Mouse (Mus musculus): ENCODE measurements around the gene 4921507P07Rik.
A peak's percentile ranks its signal among the peaks of the same experiment; 100 is the strongest.
"Not testable (repeated sequence)": the region's sequence is repeated elsewhere in the genome, so short reads cannot be mapped to it uniquely, and the experiment has no call there.

Gene 4921507P07Rik

DNA sequence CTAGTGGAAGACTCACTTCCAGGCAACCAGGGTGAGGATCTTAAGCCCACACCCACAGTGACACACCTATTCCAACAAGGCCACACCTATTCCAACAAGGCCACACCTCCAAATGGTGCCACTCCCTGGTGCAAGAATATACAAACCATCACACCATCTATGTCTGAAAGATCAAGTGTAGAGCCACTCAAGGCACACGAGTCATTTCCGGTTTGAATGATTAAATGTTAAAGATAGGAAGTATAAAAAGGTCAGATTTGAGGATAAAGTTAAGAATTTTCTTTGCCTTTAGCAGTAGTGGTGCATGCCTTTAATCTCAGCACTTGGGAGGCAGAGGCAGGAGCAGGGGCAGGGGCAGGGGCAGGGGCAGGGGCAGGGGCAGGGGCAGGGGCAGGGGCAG is 42.2 kb downstream of the 4921507P07Rik start:
- not testable (repeated sequence) for DNase-seq

DNA sequence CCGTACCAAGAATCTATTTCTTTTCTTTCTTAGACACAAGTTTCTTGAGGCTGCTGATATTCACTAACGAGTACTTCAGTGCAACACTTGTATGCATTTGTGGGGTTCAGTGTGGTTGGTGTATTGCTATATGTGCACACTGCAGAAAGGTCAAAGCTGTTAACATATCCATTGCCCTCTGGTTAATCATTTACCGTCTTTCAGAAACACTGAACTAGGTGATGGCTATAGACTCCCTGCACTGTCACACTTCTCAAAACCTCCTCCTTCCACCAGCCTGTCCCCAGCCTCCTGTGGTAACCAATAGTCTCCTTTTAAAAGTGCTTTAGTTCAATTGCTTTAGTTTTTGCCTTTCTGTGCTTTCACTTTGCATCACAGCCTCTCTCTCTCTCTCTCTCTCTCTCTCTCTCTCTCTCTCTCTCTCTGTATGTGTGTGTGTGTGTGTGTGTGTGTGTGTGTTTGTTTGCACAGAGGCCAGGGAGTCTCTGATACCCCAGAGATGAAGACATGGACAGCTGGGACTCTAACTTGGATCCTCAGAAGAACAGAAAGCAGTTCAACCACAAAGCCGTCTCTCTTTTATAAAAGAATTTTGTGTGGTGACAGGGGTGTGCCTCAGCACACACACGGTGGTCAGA is 43.4 kb downstream of the 4921507P07Rik start:
- DNase-seq: no peak

DNA sequence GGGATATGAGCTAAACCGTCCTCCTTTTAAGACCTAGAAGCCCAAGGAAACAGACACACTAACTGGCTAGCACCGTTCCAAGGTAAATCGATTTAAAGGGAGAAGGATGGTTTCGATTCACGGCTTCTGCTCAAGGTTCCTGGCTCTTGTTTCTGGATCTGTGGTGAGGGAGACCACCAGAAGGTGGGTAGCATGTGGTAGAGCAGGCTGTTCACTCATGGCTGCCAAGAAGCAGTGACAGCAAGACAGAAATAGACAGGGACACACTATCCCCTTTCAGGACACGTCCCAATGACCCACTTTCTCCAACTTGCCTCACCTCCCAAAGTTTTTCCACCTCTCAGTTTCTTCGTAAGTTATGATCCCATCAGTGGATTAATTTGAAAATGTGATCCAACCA is 46.6 kb downstream of the 4921507P07Rik start:
- DNase-seq: peak in 1 of 2 experiments; percentile 19

DNA sequence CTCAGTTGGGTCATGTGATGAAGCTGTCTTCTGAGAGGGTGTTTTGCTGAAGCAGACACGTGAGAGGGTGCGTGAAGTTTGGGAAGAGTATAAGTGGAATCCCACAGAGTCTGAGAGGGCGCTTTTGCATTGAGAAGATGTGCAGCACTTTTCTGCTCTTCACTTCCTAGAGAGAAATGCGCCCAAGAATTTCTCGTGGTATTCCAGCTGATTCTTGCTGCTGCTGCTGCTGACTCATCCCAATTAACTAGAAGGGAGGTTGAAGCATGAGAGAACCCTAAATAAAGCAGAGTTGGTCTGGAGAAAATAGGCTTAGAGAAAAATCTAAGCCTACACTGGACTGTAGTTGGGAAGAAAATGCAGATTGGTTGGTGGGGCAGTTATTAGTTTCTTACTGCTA is 47.4 kb downstream of the 4921507P07Rik start:
- no peak for DNase-seq

DNA sequence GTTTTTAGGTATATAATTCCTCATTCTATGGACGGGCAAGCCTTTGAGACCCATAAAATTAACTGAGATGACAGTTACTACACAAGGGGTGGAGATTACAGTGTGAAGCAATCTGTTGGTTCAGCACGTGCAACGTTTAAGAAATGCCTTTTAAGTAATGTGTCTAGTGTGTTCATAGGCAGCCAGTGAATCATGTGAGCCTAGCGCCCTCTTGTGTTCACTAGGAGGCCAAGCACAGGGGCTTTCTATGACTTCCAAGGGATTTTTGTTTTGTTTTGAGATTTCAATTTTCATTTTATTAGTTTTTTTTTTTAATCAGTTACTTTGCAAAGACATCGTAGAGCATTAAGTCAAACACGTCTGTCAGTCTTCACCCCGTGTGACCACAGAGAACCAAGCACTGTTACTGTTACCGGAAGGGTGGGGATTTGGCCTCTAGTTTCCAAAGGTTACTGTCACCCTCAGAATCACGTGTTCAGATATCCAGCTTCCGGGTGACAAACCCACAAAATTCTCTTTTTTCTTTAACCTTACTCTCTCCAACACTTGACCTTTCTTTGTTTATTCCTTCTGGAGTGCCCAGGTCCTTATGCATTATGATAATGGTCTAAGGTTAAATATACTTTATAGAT is 50.9 kb downstream of the 4921507P07Rik start:
- peak in 1 of 2 experiments; percentile 44 for DNase-seq

DNA sequence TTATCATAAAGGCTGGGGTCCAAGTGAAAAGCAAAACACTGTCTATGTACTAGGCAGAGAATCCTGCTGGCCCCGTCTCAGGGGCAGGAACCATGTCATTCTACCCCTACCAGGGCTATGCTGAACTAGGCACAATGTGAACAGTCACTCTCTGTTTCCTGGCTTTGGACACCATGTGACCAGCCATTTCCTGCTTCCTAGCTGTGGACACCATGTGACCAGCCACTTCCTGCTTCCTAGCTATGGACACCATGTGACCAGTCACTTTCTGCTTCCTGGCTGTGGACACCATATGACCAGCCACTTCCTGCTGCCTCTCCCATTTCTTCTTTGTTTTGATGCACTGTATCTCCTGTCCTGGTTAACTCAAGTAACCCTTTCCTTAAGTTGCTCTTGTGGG is 53.9 kb downstream of the 4921507P07Rik start:
- DNase-seq: no peak

DNA sequence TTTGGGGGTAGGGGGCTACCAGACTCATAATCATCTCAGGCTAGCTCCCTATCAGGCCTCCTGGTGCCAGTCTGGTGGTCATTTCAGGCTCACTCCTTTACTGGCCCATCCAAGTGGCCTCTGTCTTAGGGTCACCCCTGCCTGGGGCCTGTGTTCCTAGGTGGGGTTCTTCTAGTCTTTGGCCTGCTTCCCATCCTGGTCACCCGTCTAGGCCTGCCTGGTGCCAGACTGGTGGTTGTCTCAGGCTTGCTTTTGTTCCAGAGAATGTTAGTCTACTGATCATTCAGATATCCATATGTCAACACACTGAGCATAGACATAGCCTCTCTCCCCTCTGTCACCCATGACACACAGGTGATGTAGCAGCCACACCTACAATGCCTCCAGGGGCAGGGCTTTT is 56.8 kb downstream of the 4921507P07Rik start:
- no peak for DNase-seq

DNA sequence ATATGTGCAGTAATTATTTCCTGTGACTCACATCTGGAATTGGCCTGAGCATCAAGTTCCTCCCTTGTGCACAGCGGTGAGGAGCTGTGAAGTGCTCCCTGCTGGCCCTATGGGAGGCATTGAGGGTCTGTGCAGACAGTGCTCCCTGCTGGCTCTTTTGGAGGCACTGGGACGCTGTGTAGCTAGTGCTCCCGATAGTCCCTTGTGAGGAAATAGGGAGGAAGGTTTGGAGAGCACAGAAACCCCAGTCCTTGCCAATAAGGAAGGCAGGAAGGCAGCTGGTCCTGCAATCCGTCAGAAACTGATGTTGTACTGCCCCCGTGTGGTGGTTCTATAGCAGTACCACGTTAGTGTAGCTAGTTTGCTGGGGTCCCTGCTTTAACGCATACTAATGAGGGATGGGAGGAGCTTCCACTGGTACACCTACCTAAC is 60.0 kb downstream of the 4921507P07Rik start:
- DNase-seq: peak; percentile 76 to 89

DNA sequence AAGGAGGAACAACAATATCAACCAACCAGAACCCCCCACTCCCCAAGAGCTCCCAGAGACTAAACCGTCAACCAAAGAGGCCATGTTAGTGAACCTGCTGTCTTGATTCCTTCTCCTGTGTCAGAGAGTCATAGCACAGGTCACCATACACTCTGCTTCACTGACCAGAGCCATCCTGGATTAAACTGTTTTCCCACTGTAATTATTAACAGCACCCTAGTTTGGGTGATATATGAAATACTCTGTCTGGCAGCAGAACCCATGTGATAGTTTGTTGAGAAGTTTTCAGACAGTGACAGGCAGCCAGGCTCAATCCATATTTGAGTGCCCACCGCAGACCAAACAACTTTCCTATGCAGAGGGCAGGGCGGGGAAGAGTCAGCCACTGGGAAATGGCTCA is 61.1 kb downstream of the 4921507P07Rik start:
- DNase-seq: no peak

DNA sequence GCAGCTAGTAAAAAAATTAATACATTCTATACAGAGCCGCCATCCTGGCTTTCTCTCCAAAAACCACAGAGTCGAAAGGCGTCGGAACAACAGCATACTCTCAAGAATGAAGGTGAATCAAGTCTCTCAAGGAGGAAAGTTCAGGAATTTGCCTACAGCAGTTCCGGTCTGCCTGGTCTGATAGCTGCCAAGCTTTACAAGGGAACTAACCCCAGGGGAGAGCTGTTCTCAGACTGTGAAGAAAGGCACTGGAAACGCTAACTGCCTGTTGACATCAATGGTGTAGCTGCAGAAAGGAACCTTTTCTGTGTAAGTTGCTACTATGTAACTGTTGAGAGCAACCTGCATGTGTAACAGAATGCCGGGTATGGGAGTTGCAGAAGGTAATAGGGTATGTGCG is 64.5 kb downstream of the 4921507P07Rik start:
- DNase-seq: no peak

DNA sequence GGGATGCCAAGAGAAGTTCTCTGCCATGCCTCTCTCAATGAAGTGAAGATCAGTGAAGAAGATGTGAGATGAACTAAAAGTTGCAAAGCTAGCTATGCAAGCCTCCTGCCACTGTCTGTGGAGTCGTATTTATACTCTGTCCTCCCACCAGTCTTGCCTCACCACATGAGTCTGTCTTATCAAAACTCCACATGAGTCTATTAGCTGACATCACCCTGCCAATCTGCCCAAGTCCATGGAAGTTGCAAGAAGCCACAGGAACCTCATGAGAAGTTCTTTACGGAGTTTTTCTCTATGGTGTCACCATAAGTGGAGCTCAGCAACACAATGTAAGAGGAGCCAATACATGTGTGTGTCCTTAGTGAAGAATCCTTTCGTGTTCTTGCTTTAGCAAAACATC is 65.4 kb downstream of the 4921507P07Rik start:
- no peak for DNase-seq

DNA sequence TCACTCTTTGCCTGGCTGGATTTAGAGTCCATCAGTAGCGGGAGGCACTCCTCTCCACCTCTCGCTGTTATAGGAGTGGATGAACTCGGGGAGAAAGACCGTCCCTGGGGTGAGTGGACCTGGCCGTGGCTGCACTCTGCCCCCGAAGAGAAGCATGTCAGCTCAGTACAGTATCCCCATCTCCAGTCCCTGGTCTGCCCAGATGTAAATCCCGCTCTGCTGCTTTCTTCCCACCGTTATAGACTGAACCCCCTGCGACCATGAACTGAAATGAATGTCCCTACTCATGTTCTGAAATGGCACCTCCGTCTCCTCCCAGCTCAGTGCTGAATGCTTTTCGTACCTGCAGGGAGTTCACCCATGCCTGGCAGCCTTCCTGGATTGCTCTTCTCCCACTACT is 67.2 kb downstream of the 4921507P07Rik start:
- DNase-seq: no peak

DNA sequence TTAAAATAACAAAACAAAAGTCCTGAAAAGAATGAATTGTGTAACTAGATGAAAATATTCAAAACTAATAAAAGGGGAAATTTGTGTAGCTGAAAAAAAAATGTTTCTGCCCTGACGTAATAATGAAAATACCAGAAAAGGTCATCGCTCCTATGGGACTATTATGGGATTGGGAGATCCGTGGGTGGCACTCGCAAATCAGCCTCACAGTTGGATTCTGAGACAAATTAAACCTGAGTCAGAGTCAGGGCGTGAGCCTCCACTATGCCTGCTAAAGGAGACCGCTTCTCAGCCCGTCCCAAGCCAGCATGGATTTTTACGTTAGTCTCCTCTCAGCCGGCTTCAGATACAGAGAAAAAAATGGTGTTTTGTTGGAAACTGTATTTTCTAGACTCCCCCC is 69.0 kb downstream of the 4921507P07Rik start:
- DNase-seq: no peak

DNA sequence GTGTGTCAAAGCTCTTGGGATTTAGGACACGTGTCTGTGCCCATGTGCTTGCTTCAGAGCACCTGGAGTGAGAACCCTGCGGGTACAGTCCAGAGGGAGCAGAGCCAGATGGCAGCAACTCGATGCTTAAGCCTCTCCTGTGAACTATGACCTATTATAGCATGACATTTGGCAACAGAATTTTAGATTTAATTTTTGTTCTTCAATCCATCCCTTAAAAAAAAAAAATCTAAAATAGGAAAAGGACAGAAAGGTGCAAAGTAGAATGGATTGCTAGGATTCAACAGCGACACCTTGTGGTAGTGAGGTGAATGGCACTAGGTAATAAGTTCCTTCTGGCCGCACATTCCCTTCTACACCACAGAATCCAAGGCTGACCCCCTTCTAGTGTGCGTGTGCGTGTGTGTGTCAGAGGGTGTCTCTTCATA is 69.8 kb downstream of the 4921507P07Rik start:
- peak; percentile 62 to 83 for DNase-seq

DNA sequence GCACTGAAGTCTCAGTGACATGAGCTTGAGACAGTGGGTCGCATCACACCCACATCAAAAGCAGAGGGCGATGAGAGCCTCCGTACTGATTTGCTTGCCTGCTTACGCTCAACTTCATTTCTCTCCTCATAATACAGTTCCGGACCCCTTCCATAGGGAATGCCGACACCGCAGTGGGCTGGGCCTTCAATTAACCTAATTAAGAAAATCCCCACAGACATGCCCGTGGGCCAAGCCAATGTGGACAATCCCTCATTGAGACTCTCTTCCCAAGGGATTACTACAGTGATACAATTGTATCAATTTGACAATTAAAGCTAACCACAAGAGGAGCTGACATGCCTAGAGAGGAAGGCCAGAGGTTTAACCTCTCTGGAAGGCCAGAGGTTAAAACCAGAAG is 70.6 kb downstream of the 4921507P07Rik start:
- DNase-seq: no peak

DNA sequence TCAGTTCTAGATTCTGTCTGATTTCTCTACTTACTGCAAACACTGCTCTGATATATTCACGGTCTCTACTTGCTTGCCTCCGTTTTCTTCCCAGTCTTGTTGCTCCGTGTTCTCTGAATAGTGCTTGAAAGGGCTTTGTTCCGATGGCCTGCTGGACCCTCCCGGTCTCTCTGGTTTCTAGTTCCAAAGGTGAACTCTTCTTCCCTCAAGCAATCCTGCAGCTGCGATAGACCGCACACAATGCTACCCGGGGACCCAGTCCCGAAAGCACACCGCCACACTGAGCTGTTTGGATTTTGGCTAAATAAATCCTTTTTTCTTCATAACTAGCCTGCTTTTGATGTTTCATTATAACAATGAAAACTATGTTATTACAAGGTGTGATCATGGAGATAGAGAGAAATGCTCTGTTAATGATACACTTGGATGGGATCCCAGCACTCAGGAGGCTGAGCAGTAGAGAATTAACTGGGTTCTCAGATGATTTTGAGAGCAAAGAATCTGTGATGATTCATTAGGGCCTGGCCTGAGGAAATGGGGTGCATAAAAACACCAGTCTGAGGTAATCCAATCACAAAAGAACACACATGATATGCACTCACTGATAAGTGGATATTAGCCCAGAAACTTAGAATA is 72.1 kb downstream of the 4921507P07Rik start:
- DNase-seq: no peak

Data from cerebellum, postnatal 25 days (tissue).